Mouse (Mus musculus) forebrain, postnatal 0 days (tissue): ENCODE results near the gene Prpf38b. TPM values are rescaled to one million over a fixed set of nuclear protein-coding genes. Genes with fewer than 3 reads are reported as not detected.

ENCODE experiments used
- ATAC-seq: fragments of 200-750 bp; cut with Nextera tagmentation; 2 replicates; pipeline ENCODE4 v1.8.0; 2017; ENCODE audit warnings: mild to moderate bottlenecking, moderate library complexity
- DNase-seq: peaks from one replicate; pipeline ENCODE4 v3.0.0-alpha.2; 2015
- H3K27ac ChIP-seq: fragments of 300-500 bp; sonication (generic); 2 replicates; pipeline ENCODE4 v1.5.1; 2014; ENCODE audit warnings: low read depth, mild to moderate bottlenecking, antibody characterized with exemption, low read length, moderate library complexity, mixed read lengths
- H3K27me3 ChIP-seq: fragments of 300-500 bp; sonication (generic); 2 replicates; pipeline ENCODE4 v1.6.1; 2014; ENCODE audit warnings: mild to moderate bottlenecking, low read length, mixed read lengths; ENCODE audit not compliant: insufficient read depth
- H3K36me3 ChIP-seq: fragments of 300-500 bp; sonication (generic); 2 replicates; pipeline ENCODE4 v1.6.1; 2014; ENCODE audit warnings: mild to moderate bottlenecking, moderate library complexity; ENCODE audit not compliant: insufficient read depth
- H3K4me1 ChIP-seq: fragments of 300-500 bp; sonication (generic); 2 replicates; pipeline ENCODE4 v1.6.1; 2014; ENCODE audit warnings: antibody characterized with exemption; ENCODE audit not compliant: insufficient read depth
- H3K4me2 ChIP-seq: fragments of 300-500 bp; sonication (generic); 2 replicates; pipeline ENCODE4 v1.6.1; 2014; ENCODE audit warnings: low read depth, mild to moderate bottlenecking, moderate library complexity
- H3K4me3 ChIP-seq: fragments of 300-500 bp; sonication (generic); 2 replicates; pipeline ENCODE4 v1.5.1; 2014; ENCODE audit warnings: low read depth, low read length, mixed read lengths
- H3K9ac ChIP-seq: fragments of 300-500 bp; sonication (generic); 2 replicates; pipeline ENCODE4 v1.6.1; 2014; ENCODE audit warnings: mild to moderate bottlenecking
- H3K9me3 ChIP-seq: fragments of 300-500 bp; sonication (generic); 2 replicates; pipeline ENCODE4 v1.6.1; 2016; ENCODE audit warnings: low read length
- CTCF ChIP-seq: sonication (generic); IDR thresholded peaks from 2 replicates; pipeline ENCODE4 v1.5.1; 2016; ENCODE audit warnings: antibody characterized with exemption, control low read depth, low read depth
- WGBS: fragments of 180-500 bp; shearing (Covaris S2); extraction: QIAGEN DNeasy Blood & Tissue Kit; methylation state at CpG from one replicate; pipeline ENCODE4 v1.1.7; 2014; 5-methylcytosine and 5-hydroxymethylcytosine counted together
- polyA plus RNA-seq: library from polyadenylated mRNA; unstranded; fragments of >200 nt; fragmentation: Nextera tagmentation; extraction: Ambion mirVana; gene quantifications from 2 replicates; pipeline ENCODE4 v1.2.1, GENCODE M21; 2015
- total RNA-seq: library from RNA; depleted of rRNA; stranded (reverse); fragments of >200 nt; gene quantifications from 2 replicates; pipeline ENCODE4 v1.2.3, GENCODE M21; 2014

Prpf38b gene
- total and polyA plus RNA-seq, 2 experiments from 2014 or later = 33.4 to 34.3 TPM

GRCm38 (mm10) chr3:108939573-108939972 lies 28.0 kb upstream of the Prpf38b start, which contains the start of gene Henmt1:
Gene Henmt1, plus strand, starts transcription at chr3:108939873.
- Histone ChIP-seq H3K4me2 (peak within 1 kb of the TSS; percentile 47), H3K4me1 (no peaks in the 10 kb centered on the region), H3K9ac (no peak within 1 kb of the TSS), H3K4me3 (peak within 1 kb of the TSS; percentile 29), H3K36me3 (no peaks in the 10 kb centered on the region), H3K9me3 (no peaks in the 10 kb centered on the region), H3K27ac (no peak within 1 kb of the TSS), H3K27me3 (no peaks in the 10 kb centered on the region)
- 86% methylated on average over 5 of the region's 5 CpGs for WGBS
- DNase-seq (no peak), ATAC-seq (no peak)
- no peak for TF ChIP-seq CTCF

- no peak overlapping the region for H3K4me3 ChIP-seq
- ATAC-seq = no peak
- TF ChIP-seq CTCF = no peak
- no peaks in the 10 kb centered on the region for H3K4me1 ChIP-seq
- DNase-seq = no peak
- H3K36me3 ChIP-seq = no peaks in the 10 kb centered on the region
- H3K9ac ChIP-seq = no peak overlapping the region
- H3K27me3 ChIP-seq = no peaks in the 10 kb centered on the region
- H3K4me2 ChIP-seq = no peak overlapping the region
- 91% methylated on average over 5 of the region's 5 CpGs for WGBS
- H3K27ac ChIP-seq = no peak overlapping the region
- H3K9me3 ChIP-seq = no peaks in the 10 kb centered on the region
These were observed 27.2 kb upstream of the Prpf38b start for GRCm38 (mm10) chr3:108938691-108939090.

DNA sequence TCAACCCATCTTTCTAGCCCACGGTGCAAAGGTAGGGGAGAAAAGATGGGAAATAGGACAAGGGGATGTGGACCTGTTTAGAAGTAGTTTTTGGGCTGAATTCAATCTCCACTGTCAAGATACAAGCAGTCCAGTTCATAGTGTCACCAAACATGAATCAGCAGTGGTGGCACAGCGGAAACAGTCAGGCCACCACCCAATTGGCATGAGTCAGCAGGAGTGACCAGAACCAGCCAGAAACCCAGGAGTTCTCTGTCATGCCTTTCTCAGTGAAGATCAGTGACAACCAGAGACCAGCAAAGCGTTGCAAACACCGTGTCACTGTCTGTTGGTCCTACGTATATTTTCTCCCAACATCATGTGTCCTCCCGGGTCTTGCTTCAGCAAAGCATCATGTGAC lies 22.0 kb upstream of the Prpf38b start:
- Histone ChIP-seq H3K4me2 (no peak overlapping the region), H3K4me3 (no peak overlapping the region), H3K4me1 (no peaks in the 10 kb centered on the region), H3K27ac (no peak overlapping the region), H3K9ac (no peak overlapping the region), H3K36me3 (no peaks in the 10 kb centered on the region), H3K27me3 (no peaks in the 10 kb centered on the region), H3K9me3 (no peaks in the 10 kb centered on the region)
- DNase-seq (no peak), ATAC-seq (no peak)
- WGBS = 95% methylated on average over 6 of the region's 6 CpGs
- no peak for TF ChIP-seq CTCF

DNA sequence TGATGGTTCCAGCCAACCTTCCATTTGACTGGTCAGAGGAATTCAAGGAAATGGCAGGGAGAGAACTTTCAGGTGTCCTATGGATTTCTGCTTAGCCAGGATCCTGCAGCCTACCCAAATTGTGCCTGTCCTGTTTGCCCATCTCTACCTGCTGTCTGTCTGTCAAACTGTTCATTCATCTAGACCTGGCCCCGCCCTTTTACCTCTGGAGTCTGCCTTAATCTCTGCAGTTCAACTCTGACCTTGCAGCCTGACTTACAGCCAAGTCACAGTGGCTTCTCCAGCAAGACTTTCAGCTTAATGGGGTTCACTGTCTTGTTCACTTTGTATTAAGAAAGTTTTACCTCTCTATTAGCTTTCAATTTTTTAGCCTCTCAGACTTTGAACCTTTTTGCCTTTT lies 14.8 kb upstream of the Prpf38b start:
- no peaks in the 10 kb centered on the region for H3K4me1 ChIP-seq
- ATAC-seq (no peak), DNase-seq (no peak)
- TF ChIP-seq CTCF = no peak
- H3K27ac ChIP-seq = no peak overlapping the region
- no peaks in the 10 kb centered on the region for H3K36me3 ChIP-seq
- H3K9ac ChIP-seq = no peak overlapping the region
- H3K9me3 ChIP-seq = no peaks in the 10 kb centered on the region
- WGBS = 84% methylated on average over 1 of the region's 1 CpGs
- H3K4me3 ChIP-seq = no peak overlapping the region
- no peaks in the 10 kb centered on the region for H3K27me3 ChIP-seq
- no peak overlapping the region for H3K4me2 ChIP-seq

GRCm38 (mm10) chr3:108925677-108926076 lies 14.2 kb upstream of the Prpf38b start:
- H3K36me3 ChIP-seq = no peaks in the 10 kb centered on the region
- 86% methylated on average over 4 of the region's 4 CpGs for WGBS
- TF ChIP-seq CTCF = no peak
- DNase-seq (no peak), ATAC-seq (no peak)
- H3K4me3 ChIP-seq = no peak overlapping the region
- no peak overlapping the region for H3K4me2 ChIP-seq
- H3K9me3 ChIP-seq = no peaks in the 10 kb centered on the region
- no peak overlapping the region for H3K9ac ChIP-seq
- no peaks in the 10 kb centered on the region for H3K27me3 ChIP-seq
- no peaks in the 10 kb centered on the region for H3K4me1 ChIP-seq
- H3K27ac ChIP-seq = no peak overlapping the region

- no peak for TF ChIP-seq CTCF
- H3K9me3 ChIP-seq = no peaks in the 10 kb centered on the region
- no peak for ATAC-seq
These were observed 10.3 kb upstream of the Prpf38b start for GRCm38 (mm10) chr3:108921822-108922221.

DNA sequence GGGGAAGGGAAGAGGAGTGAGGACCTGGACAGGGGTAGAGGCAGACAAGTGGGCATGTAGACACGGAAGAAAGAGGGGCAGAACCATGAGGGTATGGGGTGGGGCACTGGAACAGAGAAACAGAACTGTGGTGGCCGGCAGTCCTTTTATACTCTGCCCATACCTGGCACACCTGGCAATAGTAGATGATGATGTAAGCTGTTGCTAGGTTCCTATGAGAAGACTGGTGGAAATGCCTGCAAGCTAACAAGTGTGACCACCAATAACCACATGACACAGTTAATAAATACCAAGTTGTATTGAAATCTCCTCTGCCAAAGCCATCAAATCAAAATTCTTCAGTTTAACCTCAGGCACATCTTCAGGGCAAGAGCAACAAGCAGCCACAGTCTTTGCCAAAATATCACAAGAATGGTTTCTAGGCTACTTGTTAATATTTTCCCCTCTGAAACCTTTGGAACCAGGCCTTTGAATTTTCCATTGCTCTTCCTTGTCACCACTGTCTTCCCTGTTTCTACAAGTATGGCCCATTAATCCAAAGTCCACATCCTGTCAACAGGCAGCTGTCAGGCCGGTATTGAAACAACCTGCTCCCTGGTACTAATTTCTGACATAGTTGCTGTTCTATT lies 9.0 kb upstream of the Prpf38b start:
- no peak overlapping the region for H3K9ac ChIP-seq
- H3K4me1 ChIP-seq = no peaks in the 10 kb centered on the region
- TF ChIP-seq CTCF = no peak
- H3K4me3 ChIP-seq = no peak overlapping the region
- DNase-seq (no peak), ATAC-seq (no peak)
- no peaks in the 10 kb centered on the region for H3K9me3 ChIP-seq
- no peak overlapping the region for H3K27ac ChIP-seq
- H3K27me3 ChIP-seq = no peaks in the 10 kb centered on the region
- H3K36me3 ChIP-seq = no peaks in the 10 kb centered on the region
- WGBS = 92% methylated on average over 3 of the region's 3 CpGs
- no peak overlapping the region for H3K4me2 ChIP-seq

More at GRCm38 (mm10) chr3:108921822-108922221, 10.3 kb upstream of the Prpf38b start:
- no peaks in the 10 kb centered on the region for H3K27me3 ChIP-seq
- H3K36me3 ChIP-seq = no peaks in the 10 kb centered on the region
- no peak for DNase-seq
- no peak overlapping the region for H3K9ac ChIP-seq
- H3K27ac ChIP-seq = no peak overlapping the region
- WGBS = 100% methylated on average over 1 of the region's 1 CpGs
- no peak overlapping the region for H3K4me3 ChIP-seq
- H3K4me2 ChIP-seq = no peak overlapping the region
- H3K4me1 ChIP-seq = no peaks in the 10 kb centered on the region
